ENCODE assay signal across 8 mouse cellular contexts in the genomic region with DNA sequence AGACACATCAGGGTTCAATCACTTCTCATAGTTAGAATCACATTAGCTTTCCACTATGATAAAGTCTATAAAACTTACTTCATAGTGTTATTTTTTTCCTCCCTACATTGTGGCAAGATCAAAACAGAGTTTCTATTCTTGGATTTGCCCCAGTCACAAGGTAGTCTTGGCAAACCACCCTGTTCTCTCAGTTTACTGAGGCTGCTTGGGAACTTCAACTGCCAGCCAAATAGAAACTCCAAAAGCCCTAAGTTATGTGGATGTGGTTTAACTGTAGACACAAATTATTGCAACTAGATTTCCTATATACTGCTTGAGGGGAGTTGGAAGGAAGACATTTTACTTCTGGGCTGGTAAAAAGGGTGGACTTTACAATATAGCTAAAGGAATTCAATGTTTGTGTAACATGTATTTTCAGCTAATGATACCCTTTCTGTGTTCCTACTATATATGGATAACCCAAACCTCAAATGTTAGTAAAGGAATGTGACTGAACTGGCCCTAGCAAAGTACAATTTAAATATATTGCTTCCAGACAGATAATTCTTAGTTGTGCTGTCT. TPM values are rescaled to one million over a fixed set of nuclear protein-coding genes. Genes with fewer than 3 reads are reported as not detected.
A peak's percentile ranks its signal among the peaks of the same experiment; 100 is the strongest.
DNase-seq lines count a peak whose midpoint lies in the region; ATAC-seq and TF ChIP-seq lines count a peak whose summit lies in the region.

A gene (plus strand): TSS at position 511 of the 561 bp plus-strand sequence.

- H3K9ac ChIP-seq in intestine, embryonic 14.5 days (ENCODE audit: low read length), result peak within 1 kb of the TSS; percentile 45
- peak within 1 kb of the TSS; percentile 63 for H3K9ac ChIP-seq in midbrain, embryonic 11.5 days (ENCODE audit: low read length)

- intact Hi-C loops in left cerebral cortex, adult 2 months (cut with DNase I), result loop anchor here (2.0 kb wide), 1 partner anchor 39 kb away; no protein-coding TSS in a partner anchor
- intact Hi-C loops in gastrocnemius, postnatal 36 days (cut with DNase I), result no loop called here

- no peaks in the 10 kb centered on the region for H3K36me3 ChIP-seq in intestine, embryonic 14.5 days (ENCODE audit: control insufficient read depth, insufficient read depth, low read length)
- H3K36me3 ChIP-seq in midbrain, embryonic 11.5 days (ENCODE audit: control insufficient read depth, insufficient read depth, low read length), result no peaks in the 10 kb centered on the region

- H3K4me2 ChIP-seq in intestine, embryonic 14.5 days (ENCODE audit: low read length), result peak within 1 kb of the TSS; percentile 97
- H3K4me2 ChIP-seq in midbrain, embryonic 11.5 days, result peak within 1 kb of the TSS; percentile 95

- no peaks in the 10 kb centered on the region for H3K27me3 ChIP-seq in intestine, embryonic 14.5 days (replicated peaks; ENCODE audit: control insufficient read depth, insufficient read depth, low read length)
- no peaks in the 10 kb centered on the region; the same call in 1 of the 2 replicates for H3K27me3 ChIP-seq in midbrain, embryonic 11.5 days (ENCODE audit: control insufficient read depth, insufficient read depth, low read length)

- peak within 1 kb of the TSS; percentile 91 for H3K27ac ChIP-seq in left cerebral cortex, adult 2 months
- peak within 1 kb of the TSS; percentile 1; the same call in 1 of the 2 replicates for H3K27ac ChIP-seq in intestine, embryonic 14.5 days (ENCODE audit: low read depth)
- H3K27ac ChIP-seq in midbrain, embryonic 11.5 days (ENCODE audit: low read depth, low read length), result peak within 1 kb of the TSS; percentile 26; the same call in 1 of the 2 replicates

- peaks cover 17% of the 10 kb centered on the region for H3K4me1 ChIP-seq in intestine, embryonic 14.5 days (replicated peaks; ENCODE audit: control insufficient read depth, insufficient read depth, low read length)
- peaks cover 17% of the 10 kb centered on the region for H3K4me1 ChIP-seq in midbrain, embryonic 11.5 days (ENCODE audit: control insufficient read depth, insufficient read depth, low read length)

- H3K4me3 ChIP-seq in left cerebral cortex, adult 2 months, result peak within 1 kb of the TSS; percentile 82
- H3K4me3 ChIP-seq in intestine, embryonic 14.5 days (ENCODE audit: low read depth, low read length), result peak within 1 kb of the TSS; percentile 42
- peak within 1 kb of the TSS; percentile 40 for H3K4me3 ChIP-seq in midbrain, embryonic 11.5 days (ENCODE audit: low read depth, low read length)

- no peak for DNase-seq in left cerebral cortex, adult 2 months (ENCODE audit: extremely low spot score in 1 of 2, low spot score in 2 of 2)
- DNase-seq in left cerebral cortex, adult 9 months (ENCODE audit: low spot score in 2 of 2), result no peak
- DNase-seq in adrenal gland, postnatal 25 days, result no peak
- DNase-seq in gastrocnemius, postnatal 36 days, result no peak
- no peak for DNase-seq in intestine, embryonic 14.5 days (ENCODE audit: low spot score)
- DNase-seq in midbrain, embryonic 11.5 days (ENCODE audit: low spot score, missing footprints), result no peak
- DNase-seq in retina, embryonic 14.5 days (ENCODE audit: low spot score), result no peak
- DNase-seq in c-Kit-positive CD71-positive TER-119-positive erythroid progenitor cells, embryonic 14.5 days (ENCODE audit: low spot score), result no peak

- no peaks in the 10 kb centered on the region for H3K9me3 ChIP-seq in intestine, embryonic 14.5 days (ENCODE audit: control insufficient read depth, low read length)
- H3K9me3 ChIP-seq in midbrain, embryonic 11.5 days (ENCODE audit: control insufficient read depth, low read length), result no peaks in the 10 kb centered on the region

- no peak for ATAC-seq in intestine, embryonic 14.5 days (replicated peaks; ENCODE audit: low FRiP score, low TSS enrichment, low read depth)
- no peak for ATAC-seq in midbrain, embryonic 11.5 days (ENCODE audit: low FRiP score)

- no peak for TF ChIP-seq CTCF in left cerebral cortex, adult 2 months (IDR thresholded peaks at IDR 0.05)

RNA-seq across cellular contexts. Expression of the gene that starts here (rescaled TPM):
- total RNA-seq in left cerebral cortex, adult 2 months (2021), result 10 to 100 TPM; 28.1 to 31.5 TPM
- total RNA-seq in adrenal gland, postnatal 25 days (2021), result 13.1 and 18.5 TPM in 2 replicates
- 10 to 100 TPM; 21.2 to 25.0 TPM for total RNA-seq in gastrocnemius, postnatal 36 days (2021)
- polyA plus RNA-seq in intestine, embryonic 14.5 days (2014; fragmentation: Nextera tagmentation; extraction: Ambion mirVana), result 9.9 and 14.1 TPM in 2 replicates
- 10.5 and 12.1 TPM in 2 replicates for polyA plus RNA-seq in midbrain, embryonic 11.5 days (2014; fragmentation: Nextera tagmentation; extraction: Ambion mirVana)

Comparison
In these comparisons a context has a peak if more than half of its experiments do, and no peak if none do; other contexts are left out.
1. H3K27ac ChIP-seq: peak in every context shown above with its lines; median percentile 91 in left cerebral cortex, adult 2 months; 26 in midbrain, embryonic 11.5 days; 1 in intestine, embryonic 14.5 days.